Mouse (Mus musculus) frontal cortex, adult (tissue): ENCODE data around the gene Psmd8.

Source experiments
- ATAC-seq: cut with Nextera tagmentation; 2 replicates; pipeline ENCODE4 v1.9.2; 2017; ENCODE audit warnings: mild to moderate bottlenecking, moderate library complexity, mixed read lengths; ENCODE audit not compliant: low TSS enrichment

The Psmd8 gene

GRCm38 (mm10) chr7:29134693-29135386, 45.7 kb downstream of the Psmd8 start, which contains the start of gene Rasgrp4:
Gene Rasgrp4, plus strand, starts transcription at chr7:29134851.
- no peak for ATAC-seq

DNA sequence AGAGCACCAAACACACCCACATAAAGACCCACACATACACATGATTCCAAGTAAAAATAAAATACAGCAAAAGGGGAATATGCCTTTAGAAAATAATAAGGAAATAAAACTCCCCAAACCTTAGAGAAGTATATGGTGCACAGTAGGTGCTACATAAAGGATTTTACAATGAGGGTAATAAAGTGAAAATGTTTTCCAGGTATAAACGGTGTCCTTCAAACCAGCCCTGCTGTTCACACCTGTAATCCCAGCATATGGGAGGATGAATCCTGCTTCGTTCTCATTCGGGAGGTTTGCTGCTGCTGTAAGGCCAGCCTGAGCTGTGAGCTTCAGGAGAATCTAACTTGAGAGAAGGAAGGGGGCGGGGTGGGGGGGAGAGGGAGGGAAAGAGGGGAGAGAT, 46.3 kb downstream of the Psmd8 start:
- ATAC-seq = no peak

- ATAC-seq = no peak
Observed at GRCm38 (mm10) chr7:29128725-29129124, 51.8 kb downstream of the Psmd8 start.

DNA sequence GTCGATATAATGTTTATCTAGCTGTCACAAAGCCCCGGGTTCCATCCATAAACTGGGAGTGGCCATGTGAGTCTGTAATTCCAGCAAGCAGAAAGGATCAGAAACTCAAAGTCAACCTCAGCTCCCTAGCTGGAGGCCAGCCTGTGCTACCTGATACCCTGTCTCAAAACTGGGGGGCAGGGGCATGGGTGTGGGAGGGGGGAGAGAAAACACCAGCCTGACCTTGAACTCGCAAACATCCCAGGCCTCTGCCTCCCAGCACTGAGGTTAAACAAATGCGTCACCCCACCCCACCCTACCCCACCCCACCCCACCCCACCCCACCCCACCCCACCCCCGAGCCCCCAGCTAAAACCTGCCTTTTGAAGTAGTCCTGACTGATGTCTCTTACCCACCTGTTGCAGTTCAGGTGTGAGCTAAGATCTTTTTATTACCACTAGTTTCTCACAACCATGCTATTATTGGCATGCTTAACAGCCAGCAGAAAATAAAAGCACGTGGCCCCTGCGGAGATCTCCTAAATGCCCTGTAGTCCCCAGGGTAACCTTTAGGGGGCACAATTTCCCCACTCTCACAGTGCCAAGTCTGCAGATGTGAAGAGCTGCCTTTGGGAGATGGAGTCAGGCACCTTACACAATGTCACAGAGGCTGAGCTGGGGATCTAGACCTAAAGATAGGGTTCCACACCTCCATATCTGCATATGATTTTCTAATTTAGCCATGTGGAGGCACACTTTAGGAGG, 54.2 kb downstream of the Psmd8 start:
- ATAC-seq = no peak

DNA sequence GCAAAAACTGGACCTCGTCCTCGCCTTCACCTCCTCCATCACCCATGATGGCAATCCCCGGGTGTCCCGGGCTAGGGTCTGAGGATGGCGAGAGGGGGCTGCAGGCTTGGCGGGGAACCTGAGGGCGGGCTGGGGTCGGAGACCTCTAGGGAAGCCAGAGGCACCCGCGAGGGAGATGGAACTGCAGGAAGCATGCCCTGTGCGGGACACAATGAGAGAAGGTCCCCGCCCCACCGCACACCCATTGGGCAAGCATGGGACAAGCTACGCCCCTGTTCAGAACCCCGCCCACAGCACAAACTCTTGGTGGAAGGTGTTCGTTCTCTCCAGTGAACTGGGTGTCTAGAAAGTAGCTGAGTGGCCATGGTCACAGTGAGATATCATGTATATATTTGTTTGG, 55.5 kb downstream of the Psmd8 start, which contains the start of gene Ryr1:
Gene Ryr1 (minus strand): TSS at position 210 of the 400 bp plus-strand sequence.
- no peak for ATAC-seq
